Mouse (Mus musculus) forebrain, embryonic 12.5 days (tissue): ENCODE measurements around the gene Klf12. TPM values are rescaled to one million over a fixed set of nuclear protein-coding genes. Genes with fewer than 3 reads are reported as not detected.

ENCODE experiments used
- ATAC-seq: fragments of 200-750 bp; cut with Nextera tagmentation; 2 replicates; pipeline ENCODE4 v1.8.0; 2017; ENCODE audit warnings: moderate TSS enrichment; ENCODE audit not compliant: low FRiP score
- H3K27ac ChIP-seq: fragments of 300-500 bp; sonication (generic); 2 replicates; pipeline ENCODE4 v1.5.1; 2016; ENCODE audit warnings: mild to moderate bottlenecking
- H3K27me3 ChIP-seq: fragments of 300-500 bp; sonication (generic); 2 replicates; pipeline ENCODE4 v1.6.1; 2016; ENCODE audit warnings: mild to moderate bottlenecking
- H3K36me3 ChIP-seq: fragments of 300-500 bp; sonication (generic); replicated peaks from 2 replicates; pipeline ENCODE4 v1.6.1; 2016; ENCODE audit warnings: mild to moderate bottlenecking
- H3K4me1 ChIP-seq: fragments of 300-500 bp; sonication (generic); 2 replicates; pipeline ENCODE4 v1.6.1; 2016
- H3K4me2 ChIP-seq: fragments of 300-500 bp; sonication (generic); 2 replicates; pipeline ENCODE4 v1.6.1; 2016; ENCODE audit warnings: mild to moderate bottlenecking, moderate library complexity
- H3K4me3 ChIP-seq: fragments of 300-500 bp; sonication (generic); replicated peaks from 2 replicates; pipeline ENCODE4 v1.5.1; 2016; ENCODE audit warnings: mild to moderate bottlenecking
- H3K9ac ChIP-seq: fragments of 300-500 bp; sonication (generic); 2 replicates; pipeline ENCODE4 v1.6.1; 2016; ENCODE audit warnings: mild to moderate bottlenecking
- H3K9me3 ChIP-seq: fragments of 300-500 bp; sonication (generic); 2 replicates; pipeline ENCODE4 v1.6.1; 2016
- WGBS: fragments of 180-500 bp; shearing (Covaris S2); methylation state at CpG from one replicate; pipeline ENCODE4 v1.1.7; 2016; 5-methylcytosine and 5-hydroxymethylcytosine counted together
- polyA plus RNA-seq: library from polyadenylated mRNA; unstranded; fragments of >200 nt; fragmentation: Nextera tagmentation; extraction: Ambion mirVana; gene quantifications from 2 replicates; pipeline ENCODE4 v1.2.1, GENCODE M21; 2016

The Klf12 gene
- polyA plus RNA-seq, 1 experiment from 2014 or later: 45.7 TPM

DNA sequence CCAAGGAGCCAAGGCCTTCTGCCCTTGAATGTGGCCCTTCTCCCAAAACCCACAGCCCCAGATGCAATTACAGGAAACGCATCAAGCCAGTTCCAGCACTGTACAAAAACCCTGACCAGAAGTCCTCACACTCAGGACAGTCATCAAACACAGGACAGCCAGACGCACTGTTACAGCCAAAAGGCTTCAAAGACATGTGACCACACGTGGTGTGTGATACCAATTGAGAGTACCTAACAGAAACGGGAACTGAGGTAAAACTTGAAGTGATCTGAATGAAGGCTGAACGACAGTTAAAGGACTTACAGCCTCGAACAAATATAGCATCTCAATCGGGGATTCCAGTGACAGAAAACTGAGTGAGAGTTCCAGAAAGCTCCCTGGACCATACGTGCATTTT is 87.3 kb downstream of the Klf12 start:
- 93% methylated on average over 8 of the region's 8 CpGs for WGBS
- no peak overlapping the region for H3K9ac ChIP-seq
- H3K36me3 ChIP-seq: peaks cover 9% of the 10 kb centered on the region
- H3K4me3 ChIP-seq: no peak overlapping the region
- no peaks in the 10 kb centered on the region for H3K27me3 ChIP-seq
- no peaks in the 10 kb centered on the region for H3K9me3 ChIP-seq
- ATAC-seq: no peak
- no peak overlapping the region for H3K4me2 ChIP-seq
- no peaks in the 10 kb centered on the region for H3K4me1 ChIP-seq
- H3K27ac ChIP-seq: no peak overlapping the region

DNA sequence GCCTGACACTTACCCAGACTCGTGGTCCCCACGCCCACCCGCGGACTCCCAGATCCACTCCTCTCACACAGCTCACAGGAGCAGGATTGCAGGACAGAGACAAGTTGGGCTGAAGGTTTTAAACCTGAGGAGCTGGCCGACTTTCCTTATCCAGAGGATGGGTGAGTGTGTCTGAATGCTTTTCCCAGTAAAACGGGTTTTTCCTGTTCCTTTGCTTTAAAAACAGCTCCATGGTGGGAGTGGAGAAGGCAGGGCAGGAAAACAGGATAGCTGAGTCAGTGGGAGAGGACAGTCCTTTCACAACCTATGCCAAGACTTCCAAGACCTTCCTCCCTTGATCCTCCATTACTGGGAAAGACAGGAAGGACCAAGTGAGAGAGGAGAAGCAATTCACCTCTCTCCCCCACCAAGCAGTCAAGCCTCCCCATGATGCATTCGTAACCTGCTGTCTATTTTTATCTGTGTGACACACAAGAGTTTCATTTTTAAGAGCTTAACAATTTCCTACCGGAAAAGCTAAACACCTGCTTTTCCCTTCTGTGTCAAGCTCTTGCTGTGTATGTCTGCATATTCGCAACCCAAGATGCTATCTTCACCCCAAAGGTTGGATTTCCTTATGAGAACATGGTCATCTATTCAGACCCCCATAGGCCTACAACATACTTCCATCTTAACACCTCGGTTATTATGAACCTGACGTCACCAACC is 94.8 kb downstream of the Klf12 start:
- 85% methylated on average over 11 of the region's 11 CpGs for WGBS
- Histone ChIP-seq H3K4me3 (no peak overlapping the region), H3K27me3 (no peaks in the 10 kb centered on the region), H3K36me3 (no peaks in the 10 kb centered on the region), H3K9me3 (no peaks in the 10 kb centered on the region), H3K9ac (no peak overlapping the region), H3K4me2 (no peak overlapping the region), H3K27ac (no peak overlapping the region), H3K4me1 (peaks cover 15% of the 10 kb centered on the region)
- ATAC-seq: no peak

DNA sequence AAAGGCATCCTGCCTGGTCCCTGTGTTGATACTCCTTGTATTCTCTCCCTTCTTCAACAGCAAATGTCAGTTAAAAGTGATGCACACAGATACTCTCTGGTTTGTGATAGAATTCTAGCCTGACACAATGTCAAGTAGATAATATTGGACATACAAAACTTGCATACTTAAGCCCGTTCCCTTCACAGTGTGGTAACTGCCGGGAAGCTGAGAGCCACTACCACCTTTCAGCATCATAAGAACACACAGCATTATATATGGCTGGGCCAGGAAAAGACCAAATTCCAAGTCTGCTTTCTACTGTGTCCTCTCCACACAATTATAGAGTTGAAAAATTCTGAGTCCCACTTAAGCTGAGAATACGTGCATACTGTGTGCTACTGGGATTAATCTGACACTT is 97.1 kb downstream of the Klf12 start:
- Histone ChIP-seq H3K4me2 (no peak overlapping the region), H3K9ac (no peak overlapping the region), H3K4me3 (no peak overlapping the region), H3K27me3 (no peaks in the 10 kb centered on the region), H3K4me1 (peaks cover 15% of the 10 kb centered on the region), H3K27ac (no peak overlapping the region), H3K36me3 (no peaks in the 10 kb centered on the region), H3K9me3 (no peaks in the 10 kb centered on the region)
- ATAC-seq: no peak
- 29% methylated on average over 3 of the region's 3 CpGs for WGBS

DNA sequence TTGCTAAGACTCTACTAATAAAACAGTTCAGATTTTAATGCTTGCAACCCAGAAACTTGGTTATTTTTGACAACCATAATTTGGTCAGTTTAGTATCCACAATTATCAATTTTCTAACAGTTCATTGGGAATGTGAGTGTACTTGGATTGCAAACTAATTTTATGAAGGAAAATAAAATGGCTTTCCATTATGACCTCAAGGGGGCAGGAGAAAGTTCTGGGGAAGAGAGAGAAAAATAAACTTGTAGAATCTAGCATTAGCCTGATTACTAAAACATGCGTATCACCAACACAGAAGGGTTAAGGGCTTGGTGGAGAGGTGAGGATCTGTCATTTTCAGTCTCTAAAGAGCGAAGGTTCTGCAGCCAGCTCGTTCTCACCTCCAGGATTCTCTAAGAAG is 106.7 kb downstream of the Klf12 start:
- H3K9me3 ChIP-seq: no peaks in the 10 kb centered on the region
- H3K36me3 ChIP-seq: no peaks in the 10 kb centered on the region
- no peak for ATAC-seq
- no peaks in the 10 kb centered on the region for H3K4me1 ChIP-seq
- H3K27ac ChIP-seq: no peak overlapping the region
- no peak overlapping the region for H3K9ac ChIP-seq
- 91% methylated on average over 3 of the region's 3 CpGs for WGBS
- no peaks in the 10 kb centered on the region for H3K27me3 ChIP-seq
- H3K4me3 ChIP-seq: no peak overlapping the region
- no peak overlapping the region for H3K4me2 ChIP-seq

DNA sequence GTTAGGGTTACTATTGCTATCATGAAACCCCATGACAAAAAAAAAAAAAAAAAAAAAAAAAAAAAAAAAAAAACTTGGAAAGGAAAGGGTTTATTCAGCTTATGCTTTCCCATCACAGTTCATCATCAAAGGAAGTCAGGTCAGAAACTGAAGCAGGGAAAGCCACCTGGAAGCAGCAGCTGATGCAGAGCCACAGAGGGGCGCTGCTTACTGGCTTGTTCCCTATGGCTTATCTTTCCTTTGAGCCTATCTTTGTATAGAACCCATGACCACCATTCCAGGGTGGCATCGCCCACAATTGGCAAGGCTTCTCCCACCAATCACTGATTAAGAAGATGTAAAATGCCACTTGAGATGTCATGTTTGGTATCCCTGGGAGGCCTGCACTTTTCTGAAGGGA is 119.4 kb downstream of the Klf12 start:
- H3K9me3 ChIP-seq: no peaks in the 10 kb centered on the region
- peaks cover 3% of the 10 kb centered on the region; the same call in 1 of the 2 replicates for H3K4me1 ChIP-seq
- WGBS: 86% methylated on average over 2 of the region's 2 CpGs
- no peak overlapping the region for H3K9ac ChIP-seq
- no peaks in the 10 kb centered on the region for H3K27me3 ChIP-seq
- no peak overlapping the region for H3K27ac ChIP-seq
- no peak overlapping the region for H3K4me3 ChIP-seq
- H3K36me3 ChIP-seq: no peaks in the 10 kb centered on the region
- no peak for ATAC-seq
- no peak overlapping the region for H3K4me2 ChIP-seq

DNA sequence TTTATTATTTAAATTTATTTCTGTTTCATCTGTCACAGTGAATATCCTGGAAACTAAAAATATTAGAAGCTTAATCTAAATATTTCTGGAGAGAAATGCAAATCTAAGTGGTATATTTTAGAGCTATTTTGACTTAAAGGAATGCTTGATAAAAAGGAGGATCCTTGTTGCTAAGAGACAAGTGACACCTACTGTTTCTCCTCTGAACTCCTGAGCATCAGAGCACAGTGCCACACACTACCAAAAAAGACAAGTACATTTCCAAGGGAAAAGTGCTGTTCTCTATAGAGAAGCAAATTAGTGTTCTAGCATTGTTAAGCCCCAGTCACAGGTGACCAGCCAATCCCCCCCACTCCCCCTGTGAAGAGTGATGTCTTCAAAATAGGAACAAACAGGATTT is 127.8 kb downstream of the Klf12 start:
- Histone ChIP-seq H3K9ac (no peak overlapping the region), H3K9me3 (no peaks in the 10 kb centered on the region), H3K36me3 (no peaks in the 10 kb centered on the region), H3K27me3 (no peaks in the 10 kb centered on the region), H3K27ac (no peak overlapping the region), H3K4me3 (no peak overlapping the region), H3K4me2 (no peak overlapping the region), H3K4me1 (peaks cover 3% of the 10 kb centered on the region; the same call in 1 of the 2 replicates)
- ATAC-seq: no peak

DNA sequence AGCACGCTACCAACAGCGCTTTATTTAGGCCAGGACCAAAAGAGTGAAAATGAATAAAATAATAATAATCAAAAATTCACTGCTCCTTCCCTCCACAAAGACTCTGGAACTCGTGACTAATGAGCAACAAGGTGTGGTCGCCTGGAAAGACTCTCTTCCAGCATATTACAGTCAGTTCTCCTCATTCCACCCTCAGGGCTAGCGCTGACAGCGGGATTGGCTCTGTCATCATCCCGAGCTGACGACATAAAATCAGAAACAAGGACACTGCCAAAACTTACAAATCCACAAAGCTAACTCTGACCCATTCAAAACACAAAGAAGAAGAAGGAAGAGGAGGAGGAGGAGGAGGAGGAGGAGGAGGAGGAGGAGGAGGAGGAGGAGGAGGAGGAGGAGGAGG is 136.8 kb downstream of the Klf12 start:
- Histone ChIP-seq H3K27ac (no peak overlapping the region), H3K4me2 (no peak overlapping the region), H3K4me1 (no peaks in the 10 kb centered on the region), H3K27me3 (no peaks in the 10 kb centered on the region), H3K9me3 (no peaks in the 10 kb centered on the region), H3K9ac (no peak overlapping the region), H3K4me3 (no peak overlapping the region), H3K36me3 (peaks cover 9% of the 10 kb centered on the region)
- no peak for ATAC-seq
- WGBS: 93% methylated on average over 8 of the region's 8 CpGs

DNA sequence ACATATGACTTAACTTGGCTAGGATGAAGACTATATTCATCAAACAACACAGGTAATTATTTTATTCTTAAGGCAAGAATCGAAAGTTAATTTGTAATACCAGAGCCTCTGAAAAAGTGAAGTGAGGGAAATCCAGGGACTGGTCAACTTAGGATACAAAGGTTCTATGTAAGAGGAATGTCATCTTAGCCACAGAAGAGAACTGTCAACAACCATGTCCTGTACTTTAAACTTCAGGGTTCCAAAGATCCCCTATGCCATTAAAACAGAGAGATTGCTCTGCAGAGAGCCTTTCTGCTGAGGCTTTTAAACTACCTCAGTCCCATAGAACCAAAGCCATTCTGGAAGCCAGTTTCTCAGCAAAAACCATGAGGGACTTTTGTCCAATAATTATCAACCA is 144.1 kb downstream of the Klf12 start:
- ATAC-seq: no peak
- Histone ChIP-seq H3K9me3 (no peaks in the 10 kb centered on the region), H3K9ac (no peak overlapping the region), H3K4me1 (no peaks in the 10 kb centered on the region), H3K4me3 (no peak overlapping the region), H3K27me3 (no peaks in the 10 kb centered on the region), H3K27ac (no peak overlapping the region), H3K4me2 (no peak overlapping the region), H3K36me3 (peaks cover 11% of the 10 kb centered on the region)
- WGBS: 86% methylated on average over 1 of the region's 1 CpGs

DNA sequence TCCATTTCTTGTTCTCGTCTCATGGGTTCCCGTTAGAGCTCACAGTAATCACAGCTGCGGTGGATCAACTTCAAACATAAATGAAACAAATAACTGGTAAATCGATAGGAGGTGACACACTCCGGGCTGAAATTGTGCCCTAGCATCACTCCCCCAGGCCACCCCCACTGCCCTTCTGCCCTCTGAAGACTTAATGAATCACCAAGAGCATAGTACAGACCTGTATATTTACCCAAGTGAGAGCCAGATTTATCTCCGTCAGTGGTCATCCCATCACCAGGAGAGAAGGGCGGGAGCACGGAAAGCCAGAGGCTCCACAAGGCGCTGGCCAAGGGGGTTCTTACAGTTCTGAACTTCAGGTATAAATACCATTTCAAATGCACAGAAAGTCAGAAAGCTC is 150.2 kb downstream of the Klf12 start:
- Histone ChIP-seq H3K27ac (no peak overlapping the region), H3K27me3 (no peaks in the 10 kb centered on the region), H3K36me3 (no peaks in the 10 kb centered on the region), H3K4me2 (no peak overlapping the region), H3K4me1 (no peaks in the 10 kb centered on the region), H3K9me3 (no peaks in the 10 kb centered on the region), H3K9ac (no peak overlapping the region), H3K4me3 (no peak overlapping the region)
- 94% methylated on average over 9 of the region's 9 CpGs for WGBS
- no peak for ATAC-seq

DNA sequence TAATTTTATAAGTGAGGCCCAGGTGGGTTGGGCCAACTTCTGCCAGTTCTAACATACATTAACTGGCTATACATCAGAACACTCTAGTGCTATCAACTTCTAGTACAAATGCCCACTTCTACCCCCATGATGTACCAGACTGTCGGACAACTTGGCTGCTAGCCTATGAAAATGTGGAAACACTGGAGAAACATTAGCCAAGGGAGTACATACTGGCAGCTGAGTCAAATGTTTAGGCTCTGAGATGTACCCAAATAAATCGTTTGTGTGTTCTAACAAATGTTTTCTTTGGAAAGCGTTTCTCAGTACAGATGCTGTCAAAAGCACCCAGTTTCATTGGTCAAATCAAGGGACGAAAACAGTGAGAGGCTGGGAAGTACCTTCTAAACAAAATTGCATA is 152.0 kb downstream of the Klf12 start:
- Histone ChIP-seq H3K9me3 (no peaks in the 10 kb centered on the region), H3K27ac (no peak overlapping the region), H3K4me2 (no peak overlapping the region), H3K9ac (no peak overlapping the region), H3K4me3 (no peak overlapping the region), H3K27me3 (no peaks in the 10 kb centered on the region), H3K4me1 (no peaks in the 10 kb centered on the region), H3K36me3 (no peaks in the 10 kb centered on the region)
- WGBS: 89% methylated on average over 4 of the region's 4 CpGs
- no peak for ATAC-seq

DNA sequence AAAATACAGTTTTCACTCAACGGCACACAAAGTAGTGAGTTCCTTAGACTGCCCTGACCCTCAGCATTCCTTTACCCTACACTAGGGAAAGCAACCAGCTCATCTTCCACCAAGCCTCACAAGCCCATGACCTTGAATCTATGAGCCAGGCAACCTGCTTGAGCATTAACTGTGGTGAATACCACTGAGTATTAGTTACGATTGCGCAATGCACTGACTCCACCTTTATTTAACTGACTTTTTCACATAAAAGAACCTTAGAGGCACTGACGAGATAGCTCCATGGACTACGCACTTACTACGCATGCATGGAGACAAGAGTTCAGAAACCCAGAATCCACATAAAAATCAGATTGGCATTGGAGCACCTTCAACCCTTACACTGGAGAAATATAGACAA is 158.4 kb downstream of the Klf12 start:
- no peak for ATAC-seq
- no peaks in the 10 kb centered on the region for H3K9me3 ChIP-seq
- 71% methylated on average over 6 of the region's 6 CpGs for WGBS
- H3K4me3 ChIP-seq: no peak overlapping the region
- H3K27me3 ChIP-seq: no peaks in the 10 kb centered on the region
- peaks cover 5% of the 10 kb centered on the region; the same call in 1 of the 2 replicates for H3K4me1 ChIP-seq
- H3K27ac ChIP-seq: no peak overlapping the region
- no peak overlapping the region for H3K4me2 ChIP-seq
- no peak overlapping the region for H3K9ac ChIP-seq
- no peaks in the 10 kb centered on the region for H3K36me3 ChIP-seq

DNA sequence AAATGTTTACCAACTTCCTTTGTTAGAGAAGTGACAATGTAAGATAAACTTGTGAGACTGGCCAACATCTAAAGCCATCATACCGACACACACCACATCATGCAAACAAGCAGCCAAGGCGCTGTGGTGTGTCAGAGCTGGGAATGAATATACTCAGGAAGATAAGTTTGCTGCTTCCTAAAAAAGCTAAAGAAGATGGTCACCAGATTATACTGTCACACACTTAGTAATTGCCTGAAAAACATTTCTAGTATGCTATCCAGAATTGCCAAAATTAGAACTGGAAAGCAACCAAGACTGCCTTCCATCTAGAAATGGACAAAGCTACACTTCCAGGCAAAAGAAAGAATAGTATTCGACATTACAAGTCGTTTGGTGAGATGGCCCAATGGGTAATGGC is 163.4 kb downstream of the Klf12 start:
- Histone ChIP-seq H3K4me1 (peaks cover 2% of the 10 kb centered on the region; the same call in 1 of the 2 replicates), H3K36me3 (no peaks in the 10 kb centered on the region), H3K4me2 (no peak overlapping the region), H3K9me3 (no peaks in the 10 kb centered on the region), H3K9ac (no peak overlapping the region), H3K27ac (no peak overlapping the region), H3K4me3 (no peak overlapping the region), H3K27me3 (no peaks in the 10 kb centered on the region)
- WGBS: 94% methylated on average over 4 of the region's 4 CpGs
- ATAC-seq: no peak

DNA sequence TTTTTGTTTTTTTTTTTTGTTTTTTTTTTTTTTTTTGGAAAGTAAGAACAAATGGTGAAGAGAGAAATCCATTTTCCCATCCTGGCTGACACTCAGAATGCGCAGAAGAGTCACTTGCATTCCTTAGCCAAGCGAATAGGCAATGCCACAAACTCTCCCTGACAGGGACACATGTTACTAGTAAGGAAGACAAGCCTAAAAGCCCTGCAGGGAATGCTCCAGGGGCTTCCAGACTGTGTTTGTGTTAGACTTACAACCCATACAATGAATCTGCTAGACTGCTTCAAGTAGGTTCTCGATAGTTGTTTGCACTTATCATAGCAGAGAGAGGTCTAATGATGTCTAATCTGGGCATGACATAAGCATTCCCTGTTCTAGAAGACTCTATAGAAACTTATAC is 164.6 kb downstream of the Klf12 start:
- 90% methylated on average over 3 of the region's 3 CpGs for WGBS
- no peaks in the 10 kb centered on the region for H3K4me1 ChIP-seq
- ATAC-seq: no peak

More for the DNA sequence above, 164.6 kb downstream of the Klf12 start:
- H3K4me2 ChIP-seq: no peak overlapping the region
- H3K36me3 ChIP-seq: no peaks in the 10 kb centered on the region
- no peaks in the 10 kb centered on the region for H3K9me3 ChIP-seq
- no peak overlapping the region for H3K27ac ChIP-seq
- no peaks in the 10 kb centered on the region for H3K27me3 ChIP-seq
- no peak overlapping the region for H3K9ac ChIP-seq
- no peak overlapping the region for H3K4me3 ChIP-seq
